Mouse (Mus musculus) megakaryocyte progenitor cell, adult 5-6 weeks (primary cell): ENCODE measurements around the gene Prcd. TPM values are rescaled to one million over a fixed set of nuclear protein-coding genes. Genes with fewer than 3 reads are reported as not detected.
"Not testable (repeated sequence)": the region's sequence is repeated elsewhere in the genome, so short reads cannot be mapped to it uniquely, and the experiment has no call there.

Experiments
- ATAC-seq: replicated peaks from 2 replicates; pipeline ENCODE4 v1.8.0; 2016; ENCODE audit warnings: mild to moderate bottlenecking, moderate TSS enrichment, inconsistent platforms; ENCODE audit not compliant: poor library complexity
- total RNA-seq, 2 experiments: library from RNA; stranded (forward) in 1 of 2; stranded (reverse) in 1 of 2; fragments of 157-497, 149-512 nt in 1 of 2; fragments of 200-1000 nt in 1 of 2; gene quantifications; 2 replicates each; pipeline versions ENCODE4 v1.2.3 to v1.2.4; 2015 to 2017

Prcd gene
- total RNA-seq, 2 experiments from 2014 or later, result 0.17 to 0.47 TPM

DNA sequence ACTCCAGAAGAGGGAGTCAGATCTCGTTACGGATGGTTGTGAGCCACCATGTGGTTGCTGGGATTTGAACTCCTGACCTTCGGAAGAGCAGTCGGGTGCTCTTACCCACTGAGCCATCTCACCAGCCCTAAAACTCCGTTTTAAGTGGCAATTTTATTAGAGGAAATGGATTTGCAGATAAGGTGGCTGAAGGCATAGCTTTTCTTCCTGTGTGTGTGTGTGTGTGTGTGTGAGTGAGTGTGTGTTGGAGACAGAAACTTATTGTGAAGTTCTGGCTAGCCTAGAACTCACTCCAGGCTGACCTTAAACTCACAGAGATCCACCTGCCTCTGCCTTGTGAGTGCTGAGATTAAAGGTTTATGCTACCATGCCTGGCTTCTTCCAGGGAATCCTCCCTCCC is 13.7 kb downstream of the Prcd start:
- not testable (repeated sequence) for ATAC-seq

DNA sequence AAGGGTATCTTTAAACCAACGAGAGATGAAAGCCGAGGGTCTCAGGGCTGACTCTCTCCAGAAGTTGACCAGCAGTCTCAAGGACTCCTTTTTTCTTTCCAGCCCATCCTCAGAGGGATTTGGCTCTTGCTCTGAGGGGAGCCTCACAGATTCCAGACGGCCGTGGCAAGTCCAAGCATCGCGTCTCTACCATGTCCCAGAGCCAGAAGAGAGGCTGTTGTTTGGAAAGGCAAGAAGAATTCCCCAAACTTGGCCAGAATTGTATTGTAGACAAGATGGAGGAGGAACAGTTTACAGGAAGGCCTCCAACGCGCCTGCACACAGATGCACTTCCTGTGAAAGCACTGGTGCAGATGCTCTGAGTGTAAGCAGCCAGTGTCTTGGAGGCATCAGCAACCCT is 14.6 kb downstream of the Prcd start:
- ATAC-seq, result no peak

DNA sequence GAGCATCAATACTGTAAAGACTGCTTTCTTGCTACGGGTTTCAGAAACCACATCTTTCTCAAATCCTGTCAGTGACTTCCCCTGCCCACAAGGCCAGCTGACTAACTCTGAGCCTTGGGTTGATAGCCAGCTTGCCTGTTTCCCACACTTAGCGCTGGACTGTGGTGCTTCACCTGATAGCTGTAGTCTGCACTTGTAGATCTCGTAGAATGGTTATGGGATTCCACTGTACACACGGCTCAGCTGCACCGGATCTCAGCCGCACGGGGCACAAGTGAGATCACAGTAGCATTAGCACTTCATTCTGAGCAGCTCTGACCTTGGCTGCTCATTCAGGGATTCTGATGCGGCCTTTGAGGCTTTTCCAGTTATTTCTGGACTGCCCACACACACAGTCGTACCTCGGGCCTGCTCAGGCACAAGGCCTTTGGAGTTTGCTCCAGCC is 15.1 kb downstream of the Prcd start:
- ATAC-seq, result no peak

DNA sequence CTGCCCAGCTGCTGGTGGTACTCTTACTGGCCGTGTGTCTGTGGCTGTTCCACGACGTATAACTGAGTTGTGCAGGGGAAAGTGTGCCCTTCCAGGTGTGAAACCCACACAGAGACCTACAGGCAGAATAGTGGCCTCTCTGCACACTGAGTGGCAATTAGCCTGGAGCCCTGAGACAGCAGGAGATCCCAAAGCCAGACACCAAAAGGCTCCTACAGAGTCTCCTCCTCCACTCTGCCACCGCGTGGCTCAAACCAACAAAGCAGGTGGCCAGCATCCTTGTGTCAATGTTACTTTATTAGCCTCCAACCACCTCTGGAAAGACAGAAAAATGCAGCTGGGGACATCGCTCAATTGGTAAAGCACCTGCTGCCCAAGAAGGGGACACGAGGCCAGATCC is 15.5 kb downstream of the Prcd start:
- no peak for ATAC-seq

DNA sequence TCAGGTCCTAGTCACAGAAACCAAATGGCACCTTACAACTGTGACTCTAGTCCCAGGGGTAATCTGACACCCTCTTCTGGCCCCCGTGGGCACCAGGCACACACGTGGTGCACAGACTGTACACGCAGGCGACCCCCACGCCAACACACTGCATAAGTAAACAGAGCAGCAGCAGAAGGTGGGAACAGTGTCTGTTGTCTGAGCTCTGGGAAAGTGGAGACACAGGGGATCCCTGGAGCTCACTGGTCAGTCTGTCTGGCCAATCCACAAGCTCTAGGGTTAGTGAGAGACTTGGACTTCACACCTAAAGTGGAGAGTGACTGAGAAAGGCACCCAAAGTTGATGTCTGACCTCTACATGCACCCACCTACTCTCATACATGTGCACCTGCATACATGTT is 16.0 kb downstream of the Prcd start:
- no peak for ATAC-seq

DNA sequence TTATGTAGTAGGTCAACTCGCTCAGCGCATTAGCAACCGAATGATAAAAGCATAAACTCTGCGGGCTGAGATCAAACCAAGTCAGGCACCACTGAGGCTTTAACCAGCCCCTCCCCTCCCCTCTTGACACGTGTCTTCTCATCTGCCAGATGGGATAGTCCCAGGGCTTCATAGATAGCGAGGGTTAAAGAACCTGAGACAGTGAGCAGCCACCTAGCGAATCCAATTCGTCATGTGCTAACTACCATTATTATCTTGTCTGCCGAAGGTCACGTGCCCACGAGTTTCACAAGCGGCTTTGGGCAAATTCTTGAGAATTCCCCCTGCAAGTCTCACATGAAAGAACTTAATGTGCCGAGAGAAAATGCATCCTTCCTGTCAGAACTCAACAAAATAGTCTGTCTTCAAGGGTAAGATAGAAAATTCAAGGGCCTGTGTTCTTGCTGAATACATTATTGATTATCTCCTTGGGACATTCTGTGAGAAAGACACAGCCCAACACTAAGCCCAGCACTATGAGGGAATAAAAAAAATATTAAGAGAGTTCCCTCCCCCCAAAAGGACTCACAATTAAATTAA is 16.5 kb downstream of the Prcd start:
- no peak for ATAC-seq

- ATAC-seq, result no peak
Observed at GRCm38 (mm10) chr11:116670386-116670785, 17.1 kb downstream of the Prcd start.

DNA sequence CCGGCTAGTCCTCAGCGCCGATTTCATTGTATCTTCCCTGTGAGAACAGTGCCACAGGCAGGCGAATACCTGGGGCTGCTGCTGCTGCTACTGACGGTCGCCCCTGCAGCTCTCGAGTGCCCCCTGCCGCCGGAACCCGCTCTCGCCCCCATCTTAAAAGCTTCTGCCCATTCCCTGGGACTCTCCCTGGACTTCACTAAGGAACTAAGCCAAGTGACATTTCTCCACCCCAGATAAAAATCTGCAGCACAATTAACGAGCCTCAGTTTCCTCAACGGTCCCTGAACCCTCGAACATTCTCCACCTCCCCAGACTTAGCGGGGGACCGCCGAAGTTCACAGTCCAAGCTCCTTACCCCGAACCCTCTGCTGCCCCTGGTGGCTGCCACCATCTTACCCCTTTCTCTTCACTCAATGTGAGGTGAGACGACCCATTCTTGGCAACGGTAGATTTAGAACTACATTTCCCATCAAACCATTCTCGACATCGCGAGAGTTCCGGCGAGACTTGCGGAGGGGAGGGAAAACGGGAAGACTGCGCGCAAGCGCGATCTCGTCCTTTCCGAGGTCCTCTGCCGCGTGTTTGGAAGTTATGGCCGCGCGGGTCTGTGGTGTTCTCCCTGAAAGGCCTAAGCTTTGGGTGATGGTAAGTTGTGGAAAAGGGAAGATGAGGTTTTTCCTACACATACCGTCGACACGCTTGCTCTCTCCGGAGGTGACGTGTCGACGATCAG is 17.9 kb downstream of the Prcd start:
- peak; percentile 89 for ATAC-seq

DNA sequence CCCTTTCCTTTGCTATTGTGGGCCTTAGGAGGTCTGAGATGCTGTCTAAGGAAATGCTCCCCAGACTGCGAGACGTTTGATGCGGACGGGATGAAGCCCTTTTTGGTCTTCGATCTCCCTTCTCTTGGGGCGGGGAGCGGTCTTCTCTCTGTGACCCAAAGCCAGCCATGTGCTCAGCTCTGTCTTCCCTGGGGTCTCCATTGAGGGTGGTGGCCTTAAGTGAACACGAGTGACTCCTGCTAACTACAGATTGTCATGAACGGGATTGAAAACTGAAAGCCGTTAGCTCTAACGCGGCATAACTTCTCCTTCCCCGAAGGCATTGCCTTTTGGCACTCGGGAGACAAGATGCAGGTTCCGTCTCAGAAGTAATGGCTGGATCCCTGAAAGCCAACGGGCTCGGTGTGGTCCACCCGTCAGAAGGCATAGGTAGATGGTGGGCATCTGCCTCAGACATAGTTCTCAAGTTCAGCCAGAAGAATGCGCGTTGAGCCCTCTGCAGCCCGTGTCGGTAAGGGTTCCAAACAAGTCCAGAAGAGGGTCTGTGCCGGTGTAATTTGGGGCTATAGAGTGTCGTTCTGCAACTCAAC is 18.6 kb downstream of the Prcd start:
- ATAC-seq, result peak; percentile 1; the same call in 1 of the 2 replicates

DNA sequence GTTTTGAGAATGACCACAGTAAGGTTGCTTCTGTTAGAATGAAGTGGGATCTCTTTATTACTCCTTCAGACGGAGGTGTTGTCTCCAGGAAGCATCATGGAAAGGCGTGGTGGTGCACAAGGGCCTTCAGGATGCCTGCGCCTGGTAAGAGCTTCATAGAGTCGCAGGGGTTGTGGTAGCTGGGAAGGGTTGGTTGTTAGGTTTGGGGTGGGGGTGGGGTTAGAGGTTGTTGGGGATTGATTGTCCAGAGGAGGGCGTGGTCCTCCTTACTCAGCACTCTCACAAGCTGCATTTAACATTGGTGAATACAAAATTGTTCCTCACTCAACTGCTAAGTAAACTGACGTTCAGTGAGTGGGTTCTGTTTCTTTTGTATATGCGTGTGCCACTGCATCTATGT is 19.3 kb downstream of the Prcd start:
- ATAC-seq, result peak; percentile 17; the same call in 1 of the 2 replicates

GRCm38 (mm10) chr11:116673410-116673809 is 20.1 kb downstream of the Prcd start:
- no peak for ATAC-seq

- ATAC-seq, result no peak
Observed at GRCm38 (mm10) chr11:116674616-116675379, 21.5 kb downstream of the Prcd start.

- ATAC-seq, result not testable (repeated sequence)
Observed at GRCm38 (mm10) chr11:116675429-116675828, 22.1 kb downstream of the Prcd start.

- no peak for ATAC-seq
Observed at GRCm38 (mm10) chr11:116676175-116676976, 23.0 kb downstream of the Prcd start.

- ATAC-seq, result no peak
Observed at GRCm38 (mm10) chr11:116677711-116678441, 24.5 kb downstream of the Prcd start.

GRCm38 (mm10) chr11:116679148-116679547 is 25.8 kb downstream of the Prcd start:
- no peak for ATAC-seq

- ATAC-seq, result no peak
Observed at GRCm38 (mm10) chr11:116680321-116681091, 27.2 kb downstream of the Prcd start.

- ATAC-seq, result no peak
Observed at GRCm38 (mm10) chr11:116681147-116681546, 27.8 kb downstream of the Prcd start.

DNA sequence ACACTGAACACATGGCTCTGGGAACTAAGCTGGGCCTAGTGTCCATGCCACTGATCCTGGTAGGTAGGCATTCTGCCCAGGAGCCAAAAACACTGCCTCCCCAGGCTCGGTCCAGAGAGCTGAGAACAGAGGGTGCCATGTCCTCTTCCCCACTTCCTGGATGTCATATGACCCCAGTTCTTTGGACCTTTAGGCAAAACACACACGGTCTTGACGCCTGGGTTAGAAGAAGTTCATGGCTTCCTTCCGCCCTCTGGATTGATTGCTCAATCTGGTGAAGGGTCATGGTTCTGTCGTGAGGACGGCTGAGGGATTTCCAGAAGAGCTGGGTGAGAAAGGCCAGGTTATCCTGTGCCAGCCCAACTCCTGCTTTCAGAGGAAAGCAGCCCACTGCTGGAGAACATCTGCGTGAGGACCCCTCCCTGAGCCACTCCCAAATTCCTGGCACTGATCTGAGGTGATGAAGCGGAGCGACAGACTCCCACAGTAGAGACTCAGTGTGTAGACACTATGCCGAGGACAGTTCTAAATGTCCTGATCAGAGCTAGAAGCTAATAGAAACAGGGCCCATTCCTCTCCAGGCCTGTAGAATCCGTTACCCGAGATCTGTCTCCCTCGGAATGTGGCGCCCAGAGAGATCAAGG is 29.3 kb downstream of the Prcd start:
- ATAC-seq, result peak; percentile 28; the same call in 1 of the 2 replicates
